Mouse (Mus musculus) heart, embryonic 16.5 days (tissue): Measurements from ENCODE around the gene Foxn3. TPM values are rescaled to one million over a fixed set of nuclear protein-coding genes. Genes with fewer than 3 reads are reported as not detected.

Source experiments
- ATAC-seq: fragments of 200-750 bp; cut with Nextera tagmentation; replicated peaks from 2 replicates; pipeline ENCODE4 v1.8.0; 2017; ENCODE audit warnings: moderate number of reproducible peaks; ENCODE audit not compliant: insufficient read depth, low FRiP score; ENCODE audit errors: extremely low read depth
- H3K27ac ChIP-seq: fragments of 300-500 bp; sonication (generic); 2 replicates; pipeline ENCODE4 v1.5.1; 2014; ENCODE audit warnings: mild to moderate bottlenecking, low read length, control low read depth, moderate library complexity
- H3K27me3 ChIP-seq: fragments of 300-500 bp; sonication (generic); 2 replicates; pipeline ENCODE4 v1.6.1; 2014; ENCODE audit warnings: low read length, mixed read lengths; ENCODE audit not compliant: control insufficient read depth, insufficient read depth
- H3K36me3 ChIP-seq: fragments of 300-500 bp; sonication (generic); 2 replicates; pipeline ENCODE4 v1.6.1; 2014; ENCODE audit not compliant: control insufficient read depth, insufficient read depth
- H3K4me1 ChIP-seq: fragments of 300-500 bp; sonication (generic); 2 replicates; pipeline ENCODE4 v1.6.1; 2014; ENCODE audit warnings: low read length, mixed read lengths; ENCODE audit not compliant: control insufficient read depth, insufficient read depth
- H3K4me2 ChIP-seq: fragments of 300-500 bp; sonication (generic); 2 replicates; pipeline ENCODE4 v1.6.1; 2014; ENCODE audit warnings: low read depth, mild to moderate bottlenecking, control low read depth, low read length
- H3K4me3 ChIP-seq: fragments of 300-500 bp; sonication (generic); 2 replicates; pipeline ENCODE4 v1.5.1; 2014; ENCODE audit warnings: mild to moderate bottlenecking, control low read depth, low read length
- H3K9ac ChIP-seq: fragments of 300-500 bp; sonication (generic); 2 replicates; pipeline ENCODE4 v1.6.1; 2014; ENCODE audit warnings: low read length, control low read depth
- H3K9me3 ChIP-seq: fragments of 300-500 bp; sonication (generic); replicated peaks from 2 replicates; pipeline ENCODE4 v1.6.1; 2016; ENCODE audit warnings: low read length; ENCODE audit not compliant: control insufficient read depth
- WGBS: fragments of 180-500 bp; shearing (Covaris S2); extraction: QIAGEN DNeasy Blood & Tissue Kit; methylation state at CpG from one replicate; pipeline ENCODE4 v1.1.7; 2014; 5-methylcytosine and 5-hydroxymethylcytosine counted together
- polyA plus RNA-seq: library from polyadenylated mRNA; unstranded; fragments of >200 nt; fragmentation: Nextera tagmentation; extraction: Ambion mirVana; gene quantifications from 2 replicates; pipeline ENCODE4 v1.2.1, GENCODE M21; 2015

The Foxn3 gene
- polyA plus RNA-seq, 1 experiment from 2014 or later = 52.1 TPM

GRCm38 (mm10) chr12:99256997-99257396 lies 306.4 kb downstream of the Foxn3 start:
- Histone ChIP-seq H3K36me3 (no peaks in the 10 kb centered on the region), H3K4me2 (peak overlapping the region; percentile 50), H3K27me3 (no peaks in the 10 kb centered on the region), H3K4me3 (no peak overlapping the region), H3K9me3 (no peaks in the 10 kb centered on the region), H3K9ac (no peak overlapping the region), H3K4me1 (peaks cover 40% of the 10 kb centered on the region), H3K27ac (peak overlapping the region; percentile 85)
- ATAC-seq = peak; percentile 34; the same call in 1 of the 2 replicates
- WGBS = 40% methylated on average over 8 of the region's 8 CpGs

- WGBS = 73% methylated on average over 5 of the region's 5 CpGs
- H3K27ac ChIP-seq = peak overlapping the region; percentile 85
- H3K36me3 ChIP-seq = no peaks in the 10 kb centered on the region
- no peaks in the 10 kb centered on the region for H3K27me3 ChIP-seq
- peaks cover 39% of the 10 kb centered on the region for H3K4me1 ChIP-seq
- no peaks in the 10 kb centered on the region for H3K9me3 ChIP-seq
- no peak for ATAC-seq
- no peak overlapping the region for H3K4me2 ChIP-seq
- H3K4me3 ChIP-seq = no peak overlapping the region
- no peak overlapping the region for H3K9ac ChIP-seq
Measured at GRCm38 (mm10) chr12:99256463-99256862, 306.9 kb downstream of the Foxn3 start.

- H3K4me3 ChIP-seq = no peak overlapping the region
- no peak overlapping the region for H3K4me2 ChIP-seq
- WGBS = 86% methylated on average over 8 of the region's 8 CpGs
- no peak overlapping the region for H3K9ac ChIP-seq
- no peak for ATAC-seq
- peaks cover 28% of the 10 kb centered on the region for H3K4me1 ChIP-seq
- no peaks in the 10 kb centered on the region for H3K27me3 ChIP-seq
- no peak overlapping the region for H3K27ac ChIP-seq
- no peaks in the 10 kb centered on the region for H3K9me3 ChIP-seq
- no peaks in the 10 kb centered on the region for H3K36me3 ChIP-seq
Measured at GRCm38 (mm10) chr12:99254436-99254835, 308.9 kb downstream of the Foxn3 start.

GRCm38 (mm10) chr12:99253562-99253961 lies 309.8 kb downstream of the Foxn3 start:
- ATAC-seq = no peak
- no peak overlapping the region for H3K27ac ChIP-seq
- no peak overlapping the region for H3K4me2 ChIP-seq
- H3K4me1 ChIP-seq = peaks cover 22% of the 10 kb centered on the region
- no peaks in the 10 kb centered on the region for H3K27me3 ChIP-seq
- no peak overlapping the region for H3K9ac ChIP-seq
- WGBS = 93% methylated on average over 10 of the region's 10 CpGs
- no peaks in the 10 kb centered on the region for H3K36me3 ChIP-seq
- no peak overlapping the region for H3K4me3 ChIP-seq
- H3K9me3 ChIP-seq = no peaks in the 10 kb centered on the region

- no peak overlapping the region for H3K9ac ChIP-seq
- no peak for ATAC-seq
- no peaks in the 10 kb centered on the region for H3K36me3 ChIP-seq
- H3K27ac ChIP-seq = no peak overlapping the region
- H3K4me2 ChIP-seq = no peak overlapping the region
- H3K4me1 ChIP-seq = peaks cover 8% of the 10 kb centered on the region; the same call in 1 of the 2 replicates
- H3K9me3 ChIP-seq = no peaks in the 10 kb centered on the region
- H3K4me3 ChIP-seq = no peak overlapping the region
- H3K27me3 ChIP-seq = no peaks in the 10 kb centered on the region
- WGBS = 77% methylated on average over 8 of the region's 8 CpGs
Measured at GRCm38 (mm10) chr12:99248606-99249005, 314.8 kb downstream of the Foxn3 start.

- H3K9ac ChIP-seq = no peak overlapping the region
- no peaks in the 10 kb centered on the region for H3K9me3 ChIP-seq
- H3K4me1 ChIP-seq = peaks cover 8% of the 10 kb centered on the region; the same call in 1 of the 2 replicates
- no peaks in the 10 kb centered on the region for H3K36me3 ChIP-seq
- no peak for ATAC-seq
- no peaks in the 10 kb centered on the region for H3K27me3 ChIP-seq
- H3K4me2 ChIP-seq = no peak overlapping the region
- no peak overlapping the region for H3K4me3 ChIP-seq
- no peak overlapping the region for H3K27ac ChIP-seq
- WGBS = 80% methylated on average over 6 of the region's 6 CpGs
Measured at GRCm38 (mm10) chr12:99247939-99248338, 315.4 kb downstream of the Foxn3 start.

GRCm38 (mm10) chr12:99246984-99247746 lies 316.2 kb downstream of the Foxn3 start:
- WGBS = 76% methylated on average over 10 of the region's 10 CpGs
- H3K4me1 ChIP-seq = peaks cover 8% of the 10 kb centered on the region; the same call in 1 of the 2 replicates
- H3K4me2 ChIP-seq = no peak overlapping the region
- no peaks in the 10 kb centered on the region for H3K9me3 ChIP-seq
- H3K27ac ChIP-seq = no peak overlapping the region
- H3K4me3 ChIP-seq = no peak overlapping the region
- H3K9ac ChIP-seq = no peak overlapping the region
- no peak for ATAC-seq
- H3K36me3 ChIP-seq = no peaks in the 10 kb centered on the region
- no peaks in the 10 kb centered on the region for H3K27me3 ChIP-seq

GRCm38 (mm10) chr12:99244673-99245072 lies 318.7 kb downstream of the Foxn3 start:
- no peak overlapping the region for H3K4me3 ChIP-seq
- no peaks in the 10 kb centered on the region for H3K9me3 ChIP-seq
- H3K27ac ChIP-seq = no peak overlapping the region
- no peaks in the 10 kb centered on the region for H3K27me3 ChIP-seq
- no peak for ATAC-seq
- no peak overlapping the region for H3K9ac ChIP-seq
- H3K36me3 ChIP-seq = no peaks in the 10 kb centered on the region
- peaks cover 15% of the 10 kb centered on the region for H3K4me1 ChIP-seq
- 84% methylated on average over 9 of the region's 9 CpGs for WGBS
- no peak overlapping the region for H3K4me2 ChIP-seq

GRCm38 (mm10) chr12:99244264-99244663 lies 319.1 kb downstream of the Foxn3 start:
- no peak overlapping the region for H3K9ac ChIP-seq
- no peaks in the 10 kb centered on the region for H3K36me3 ChIP-seq
- H3K27me3 ChIP-seq = no peaks in the 10 kb centered on the region
- H3K27ac ChIP-seq = no peak overlapping the region
- H3K4me2 ChIP-seq = no peak overlapping the region
- H3K9me3 ChIP-seq = no peaks in the 10 kb centered on the region
- no peak for ATAC-seq
- H3K4me1 ChIP-seq = peaks cover 15% of the 10 kb centered on the region
- no peak overlapping the region for H3K4me3 ChIP-seq
- 88% methylated on average over 6 of the region's 6 CpGs for WGBS
